Mouse (Mus musculus) stomach, postnatal 0 days (tissue): Measurements from ENCODE around the gene Prkd2. TPM values are rescaled to one million over a fixed set of nuclear protein-coding genes. Genes with fewer than 3 reads are reported as not detected.

Experiments
- ATAC-seq: fragments of 200-750 bp; cut with Nextera tagmentation; 2 replicates; pipeline ENCODE4 v1.8.0; 2017; ENCODE audit not compliant: low FRiP score, low TSS enrichment
- DNase-seq: peaks from one replicate; pipeline ENCODE4 v3.0.0-alpha.2; 2016; ENCODE audit warnings: low spot score
- H3K27ac ChIP-seq: fragments of 300-500 bp; sonication (generic); replicated peaks from 2 replicates; pipeline ENCODE4 v1.5.1; 2014; ENCODE audit warnings: mild to moderate bottlenecking, control low read depth
- H3K27me3 ChIP-seq: fragments of 300-500 bp; sonication (generic); 2 replicates; pipeline ENCODE4 v1.6.1; 2014; ENCODE audit warnings: low read length; ENCODE audit not compliant: control insufficient read depth, insufficient read depth
- H3K36me3 ChIP-seq: fragments of 300-500 bp; sonication (generic); 2 replicates; pipeline ENCODE4 v1.6.1; 2014; ENCODE audit warnings: low read length, mixed read lengths; ENCODE audit not compliant: control insufficient read depth, insufficient read depth
- H3K4me1 ChIP-seq: fragments of 300-500 bp; sonication (generic); replicated peaks from 2 replicates; pipeline ENCODE4 v1.6.1; 2014; ENCODE audit warnings: antibody characterized with exemption; ENCODE audit not compliant: control insufficient read depth, insufficient read depth
- H3K4me2 ChIP-seq: fragments of 300-500 bp; sonication (generic); replicated peaks from 2 replicates; pipeline ENCODE4 v1.6.1; 2014; ENCODE audit warnings: low read depth, mild to moderate bottlenecking, control low read depth, moderate library complexity
- H3K4me3 ChIP-seq: fragments of 300-500 bp; sonication (generic); 2 replicates; pipeline ENCODE4 v1.5.1; 2014; ENCODE audit warnings: low read depth, low read length, control low read depth
- H3K9ac ChIP-seq: fragments of 300-500 bp; sonication (generic); 2 replicates; pipeline ENCODE4 v1.6.1; 2014; ENCODE audit warnings: mild to moderate bottlenecking, low read length, control low read depth, mixed read lengths
- H3K9me3 ChIP-seq: fragments of 300-500 bp; sonication (generic); 2 replicates; pipeline ENCODE4 v1.6.1; 2016; ENCODE audit warnings: low read length; ENCODE audit not compliant: control insufficient read depth
- CTCF ChIP-seq: IDR thresholded peaks from 2 replicates; pipeline ENCODE4 v1.5.1; 2016; ENCODE audit warnings: antibody characterized with exemption, low read depth, mild to moderate bottlenecking, moderate library complexity
- EP300 ChIP-seq: optimal IDR thresholded peaks from 2 replicates; pipeline ENCODE3; 2016; ENCODE audit warnings: antibody characterized with exemption
- WGBS: fragments of 180-500 bp; shearing (Covaris S2); extraction: QIAGEN DNeasy Blood & Tissue Kit; methylation state at CpG from one replicate; pipeline ENCODE4 v1.1.7; 2014; 5-methylcytosine and 5-hydroxymethylcytosine counted together
- polyA plus RNA-seq: library from polyadenylated mRNA; unstranded; fragments of >200 nt; fragmentation: Nextera tagmentation; extraction: Ambion mirVana; gene quantifications from 2 replicates; pipeline ENCODE4 v1.2.1, GENCODE M21; 2015

Prkd2 gene
- polyA plus RNA-seq, 1 experiment from 2014 or later: 7.5 TPM

DNA sequence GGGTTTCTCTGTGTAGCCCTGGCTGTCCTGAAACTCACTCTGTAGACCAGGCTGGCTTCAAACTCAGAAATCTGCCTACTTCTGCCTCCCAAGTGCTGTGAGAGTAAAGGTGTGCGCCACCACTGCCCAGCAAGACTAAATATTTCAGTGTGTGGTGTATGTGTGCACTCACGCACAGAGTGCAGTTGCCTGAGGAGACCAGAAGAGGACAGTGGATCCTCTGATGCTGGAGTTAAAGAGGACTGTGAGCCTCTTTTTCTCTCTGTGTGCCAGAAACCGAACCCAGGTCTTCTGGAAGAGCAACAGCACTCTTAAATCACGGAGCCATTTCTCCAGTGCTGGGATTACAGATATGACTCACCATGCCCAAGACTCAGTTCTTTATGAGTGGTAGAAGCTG lies 30.7 kb downstream of the Prkd2 start:
- no peaks in the 10 kb centered on the region for H3K27me3 ChIP-seq
- H3K27ac ChIP-seq: no peak overlapping the region
- H3K4me2 ChIP-seq: no peak overlapping the region
- DNase-seq (no peak), ATAC-seq (no peak)
- 84% methylated on average over 4 of the region's 4 CpGs for WGBS
- H3K4me3 ChIP-seq: no peak overlapping the region
- H3K4me1 ChIP-seq: no peaks in the 10 kb centered on the region
- H3K9me3 ChIP-seq: no peaks in the 10 kb centered on the region
- TF ChIP-seq EP300 (no peak), CTCF (peak; percentile 40)
- H3K9ac ChIP-seq: no peak overlapping the region
- H3K36me3 ChIP-seq: peaks cover 4% of the 10 kb centered on the region; the same call in 1 of the 2 replicates

DNA sequence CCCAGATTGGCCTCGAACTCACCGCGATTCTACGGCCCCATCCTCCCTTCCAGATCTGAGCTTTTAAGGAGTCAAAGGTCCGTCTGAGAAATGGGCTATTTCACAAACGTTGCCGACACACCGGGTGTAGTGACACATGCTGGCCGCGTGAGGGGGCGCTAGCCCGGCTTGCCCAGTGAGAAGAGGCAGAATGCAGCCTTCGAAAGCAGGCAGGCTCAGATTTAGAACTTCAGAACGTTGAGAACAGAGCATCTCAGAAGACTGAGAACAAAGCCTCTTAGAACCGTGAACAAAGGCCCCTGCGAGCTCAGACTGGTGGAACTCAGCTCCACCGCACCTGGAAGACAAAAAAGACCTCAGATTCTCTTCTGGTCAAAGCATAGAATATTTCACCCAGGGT lies 31.5 kb downstream of the Prkd2 start:
- H3K4me1 ChIP-seq: no peaks in the 10 kb centered on the region
- TF ChIP-seq EP300 (no peak), CTCF (peak; percentile 98)
- ATAC-seq (no peak), DNase-seq (peak; percentile 78)
- WGBS: 3% methylated on average over 17 of the region's 17 CpGs
- H3K9ac ChIP-seq: no peak overlapping the region
- H3K27ac ChIP-seq: peak overlapping the region; percentile 90
- H3K27me3 ChIP-seq: no peaks in the 10 kb centered on the region
- H3K4me3 ChIP-seq: peak overlapping the region; percentile 17; the same call in 1 of the 2 replicates
- H3K36me3 ChIP-seq: peaks cover 3% of the 10 kb centered on the region; the same call in 1 of the 2 replicates
- peak overlapping the region; percentile 32 for H3K4me2 ChIP-seq
- no peaks in the 10 kb centered on the region for H3K9me3 ChIP-seq

DNA sequence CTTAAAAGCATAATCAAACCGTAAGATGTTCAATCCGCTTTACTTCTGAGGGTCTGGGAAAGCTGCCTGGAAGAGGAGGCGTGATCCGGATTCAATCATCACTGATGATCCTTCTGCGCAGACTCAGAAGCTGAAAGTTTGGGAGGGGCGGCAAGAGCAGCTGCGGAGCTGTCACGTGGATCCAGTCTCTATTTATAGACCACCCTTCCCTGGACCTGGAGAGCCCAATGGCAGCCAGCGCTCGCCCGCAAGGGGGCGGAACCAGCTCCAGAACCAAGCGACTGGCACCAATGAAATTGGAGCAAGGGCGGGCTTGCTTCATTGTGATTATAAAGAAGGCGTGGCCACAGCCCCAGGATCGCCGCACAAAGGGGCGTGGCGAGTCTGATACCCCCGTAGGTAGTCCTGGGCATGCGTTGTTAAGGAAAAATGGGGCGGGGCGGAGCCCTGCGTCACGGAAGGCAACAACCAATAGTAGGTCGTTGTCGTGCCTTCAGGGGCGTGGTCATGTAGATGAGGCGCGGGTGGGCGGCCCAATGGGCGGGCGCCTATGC lies 32.1 kb downstream of the Prkd2 start:
- no peaks in the 10 kb centered on the region for H3K4me1 ChIP-seq
- ATAC-seq (peak; percentile 97), DNase-seq (peak; percentile 99)
- H3K9me3 ChIP-seq: no peaks in the 10 kb centered on the region
- peak overlapping the region; percentile 70 for H3K4me3 ChIP-seq
- WGBS: under 1% methylated on average over 32 of the region's 33 CpGs
- peaks cover 3% of the 10 kb centered on the region; the same call in 1 of the 2 replicates for H3K36me3 ChIP-seq
- H3K9ac ChIP-seq: no peak overlapping the region
- TF ChIP-seq EP300 (no peak), CTCF (peak; percentile 61)
- no peaks in the 10 kb centered on the region for H3K27me3 ChIP-seq
- H3K27ac ChIP-seq: peak overlapping the region; percentile 90
- H3K4me2 ChIP-seq: peak overlapping the region; percentile 77

DNA sequence AGATGAGACGGTGACA lies 32.4 kb downstream of the Prkd2 start, which contains the start of gene Dact3:
TSS of gene Dact3 (plus strand) at position 8 of the 16 bp plus-strand sequence.
- Histone ChIP-seq H3K4me1 (no peaks in the 10 kb centered on the region), H3K4me3 (peak within 1 kb of the TSS; percentile 70), H3K9me3 (no peaks in the 10 kb centered on the region), H3K4me2 (peak within 1 kb of the TSS; percentile 77), H3K27me3 (no peaks in the 10 kb centered on the region), H3K9ac (peak within 1 kb of the TSS; percentile 81), H3K36me3 (no peaks in the 10 kb centered on the region; the same call in 1 of the 2 replicates), H3K27ac (peak within 1 kb of the TSS; percentile 90)
- 0% methylated on average over 1 of the region's 1 CpGs for WGBS
- no peak for ATAC-seq
- TF ChIP-seq CTCF: no peak
- no peak for TF ChIP-seq EP300
- DNase-seq: no peak

DNA sequence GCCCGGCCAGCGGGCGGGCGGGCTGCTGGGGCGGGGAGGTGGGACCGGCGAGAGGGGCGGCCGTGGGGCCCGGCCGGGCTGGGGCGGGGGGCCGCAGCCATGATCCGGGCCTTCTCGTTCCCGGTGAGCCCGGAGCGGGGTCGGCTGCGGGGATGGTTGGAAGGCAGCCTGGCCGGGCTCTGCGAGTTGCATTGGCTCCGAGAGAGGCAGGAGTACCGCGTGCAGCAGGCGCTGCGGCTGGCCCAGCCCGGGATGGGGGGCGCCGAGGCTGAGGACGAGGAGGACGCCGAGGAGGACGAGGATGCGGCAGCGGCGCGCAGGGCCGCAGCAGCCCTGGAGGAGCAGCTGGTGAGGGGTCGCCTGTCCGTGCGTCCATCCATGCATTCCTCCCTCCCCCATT lies 32.6 kb downstream of the Prkd2 start:
- 0% methylated on average over 39 of the region's 42 CpGs for WGBS
- peaks cover under 1% of the 10 kb centered on the region; the same call in 1 of the 2 replicates for H3K4me1 ChIP-seq
- H3K36me3 ChIP-seq: no peaks in the 10 kb centered on the region
- H3K9me3 ChIP-seq: no peaks in the 10 kb centered on the region
- H3K9ac ChIP-seq: peak overlapping the region; percentile 81
- ATAC-seq: peak; percentile 33
- peak overlapping the region; percentile 70 for H3K4me3 ChIP-seq
- H3K27me3 ChIP-seq: no peaks in the 10 kb centered on the region
- H3K27ac ChIP-seq: peak overlapping the region; percentile 82
- DNase-seq: no peak
- TF ChIP-seq EP300: no peak
- no peak for TF ChIP-seq CTCF
- H3K4me2 ChIP-seq: peak overlapping the region; percentile 77

DNA sequence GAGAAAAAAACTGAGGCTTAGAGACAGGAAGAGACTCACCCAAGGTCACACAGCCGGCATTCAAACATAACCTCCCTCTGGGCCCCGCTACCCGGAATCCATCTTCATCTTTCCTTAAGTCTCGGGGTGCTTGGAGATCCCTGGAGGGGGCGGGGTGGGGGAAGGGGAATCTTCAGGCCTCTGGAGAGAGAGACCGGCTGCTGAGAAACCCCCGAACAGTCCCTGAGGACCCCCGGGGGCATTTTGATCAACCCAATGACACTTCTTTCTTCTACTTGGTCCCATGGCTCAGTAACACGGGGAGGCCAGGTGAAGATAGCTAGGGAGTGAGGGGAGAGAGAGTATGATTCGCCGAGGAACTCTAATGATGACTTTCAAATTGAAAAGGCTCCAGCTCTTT lies 33.3 kb downstream of the Prkd2 start:
- Histone ChIP-seq H3K4me2 (peak overlapping the region; percentile 77), H3K36me3 (no peaks in the 10 kb centered on the region), H3K9ac (peak overlapping the region; percentile 81), H3K27ac (peak overlapping the region; percentile 53), H3K4me1 (peaks cover 3% of the 10 kb centered on the region; the same call in 1 of the 2 replicates), H3K4me3 (peak overlapping the region; percentile 70), H3K27me3 (no peaks in the 10 kb centered on the region), H3K9me3 (no peaks in the 10 kb centered on the region)
- DNase-seq: no peak
- 14% methylated on average over 11 of the region's 11 CpGs for WGBS
- TF ChIP-seq EP300: no peak
- TF ChIP-seq CTCF: no peak
- no peak for ATAC-seq
